23 mouse cellular contexts compared by ENCODE assay signal in genomic region chr11:79568197-79568911, GRCm38 (mm10). TPM values are rescaled to one million over a fixed set of nuclear protein-coding genes. Genes with fewer than 3 reads are reported as not detected.
A peak's percentile ranks its signal among the peaks of the same experiment; 100 is the strongest.
DNase-seq lines count a peak whose midpoint lies in the region; ATAC-seq and TF ChIP-seq lines count a peak whose summit lies in the region.
"Had no signal": no experiment of that assay in that cellular context is flagged by ENCODE, and none has a peak within 500 bp of the region (broad histone marks: within the 10 kb centered on the region; RNA-seq: fewer than 3 reads in every experiment).

No protein-coding gene starts in this region.

- no peak for TF ChIP-seq CTCF in liver, adult 2 months (IDR thresholded peaks at IDR 0.05; ENCODE audit: low read depth, low read length)
- no peak for TF ChIP-seq CTCF in liver, postnatal 0 days (IDR thresholded peaks at IDR 0.05; ENCODE audit: low read depth)
- TF ChIP-seq CTCF in stomach, postnatal 0 days (IDR thresholded peaks at IDR 0.05; ENCODE audit: low read depth), result no peak

- no peak overlapping the region for H3K27ac ChIP-seq in liver, adult 2 months (replicated peaks; ENCODE audit: insufficient read depth, low read depth, low read length)
- no peak overlapping the region for H3K27ac ChIP-seq in liver, embryonic 16.5 days (ENCODE audit: low read length)
- no peak overlapping the region for H3K27ac ChIP-seq in liver, embryonic 11.5 days (ENCODE audit: low read depth, low read length)
- no peak overlapping the region for H3K27ac ChIP-seq in liver, postnatal 0 days (ENCODE audit: low read depth)
- no peak overlapping the region for H3K27ac ChIP-seq in liver, embryonic 12.5 days
- no peak overlapping the region for H3K27ac ChIP-seq in stomach, postnatal 0 days (replicated peaks)

- no peaks in the 10 kb centered on the region for H3K27me3 ChIP-seq in liver, adult 2 months (ENCODE audit: control insufficient read depth, insufficient read depth, low read length)
- no peaks in the 10 kb centered on the region for H3K27me3 ChIP-seq in liver, embryonic 16.5 days (ENCODE audit: control insufficient read depth, insufficient read depth, low read depth, low read length)
- no peaks in the 10 kb centered on the region for H3K27me3 ChIP-seq in liver, embryonic 11.5 days (replicated peaks; ENCODE audit: control insufficient read depth, insufficient read depth, low read length)
- H3K27me3 ChIP-seq in liver, postnatal 0 days (ENCODE audit: insufficient read depth, low read length), result no peaks in the 10 kb centered on the region
- H3K27me3 ChIP-seq in liver, embryonic 12.5 days (replicated peaks), result no peaks in the 10 kb centered on the region
- H3K27me3 ChIP-seq in stomach, postnatal 0 days (ENCODE audit: control insufficient read depth, insufficient read depth, low read length), result no peaks in the 10 kb centered on the region
- H3K27me3 ChIP-seq: CH12.LX, Patski had no signal

- 34% methylated on average over 11 of the region's 11 CpGs for WGBS in liver, adult 2 months
- WGBS in liver, embryonic 16.5 days (ENCODE audit: insufficient replicate concordance), result 72% methylated on average over 11 of the region's 11 CpGs
- WGBS in liver, embryonic 11.5 days, result 90% methylated on average over 11 of the region's 11 CpGs
- 69% methylated on average over 11 of the region's 11 CpGs for WGBS in liver, postnatal 0 days (ENCODE audit: insufficient replicate concordance)
- WGBS in liver, embryonic 12.5 days (ENCODE audit: insufficient replicate concordance), result 83% methylated on average over 11 of the region's 11 CpGs
- 69% methylated on average over 11 of the region's 11 CpGs for WGBS in stomach, postnatal 0 days

- no peak overlapping the region for H3K4me3 ChIP-seq in liver, adult 2 months (ENCODE audit: insufficient read depth, low read depth, low read length)
- no peak overlapping the region for H3K4me3 ChIP-seq in liver, embryonic 16.5 days (ENCODE audit: low read depth, low read length)
- H3K4me3 ChIP-seq in liver, embryonic 11.5 days (ENCODE audit: low read depth, low read length), result no peak overlapping the region
- H3K4me3 ChIP-seq in liver, postnatal 0 days (ENCODE audit: low read depth, low read length), result no peak overlapping the region
- no peak overlapping the region for H3K4me3 ChIP-seq in liver, embryonic 12.5 days
- H3K4me3 ChIP-seq in stomach, postnatal 0 days (ENCODE audit: low read depth, low read length), result no peak overlapping the region

- DNase-seq in liver, adult 2 months (ENCODE audit: extremely low read depth, low read depth, low spot score), result peak; percentile 72
- no peak for DNase-seq in liver
- DNase-seq in liver, embryonic 11.5 days (ENCODE audit: low spot score), result no peak
- no peak for DNase-seq in liver, postnatal 0 days
- peak; percentile 11 for DNase-seq in stomach, postnatal 0 days (ENCODE audit: low spot score)
- DNase-seq in retina, embryonic 14.5 days (ENCODE audit: low spot score), result no peak
- DNase-seq: adrenal gland, adult 2 months; adrenal gland, adult 8-10 months; adrenal gland, postnatal 10 days; adrenal gland, postnatal 14 days; adrenal gland, postnatal 25 days; adrenal gland, postnatal 36 days; B cell, adult 2 months; cerebellum, adult 11 months; cerebellum, adult 11-12 months had no signal

- peaks cover 1% of the 10 kb centered on the region; the same call in 1 of the 2 replicates for H3K4me1 ChIP-seq in liver, adult 2 months (ENCODE audit: control insufficient read depth, insufficient read depth, low read length)
- no peaks in the 10 kb centered on the region for H3K4me1 ChIP-seq in liver, embryonic 16.5 days (ENCODE audit: control insufficient read depth, low read depth, low read length)
- H3K4me1 ChIP-seq in liver, embryonic 11.5 days (replicated peaks; ENCODE audit: control insufficient read depth, insufficient read depth, low read length), result no peaks in the 10 kb centered on the region
- H3K4me1 ChIP-seq in liver, postnatal 0 days (ENCODE audit: insufficient read depth), result 0 out of 2 replicates have a peak, but pooled peaks cover 2% of the 10 kb centered on the region
- no peaks in the 10 kb centered on the region for H3K4me1 ChIP-seq in liver, embryonic 12.5 days
- H3K4me1 ChIP-seq in stomach, postnatal 0 days (replicated peaks; ENCODE audit: control insufficient read depth, insufficient read depth), result no peaks in the 10 kb centered on the region

- no peaks in the 10 kb centered on the region for H3K9me3 ChIP-seq in liver, embryonic 16.5 days (replicated peaks; ENCODE audit: control insufficient read depth, low read length)
- no peaks in the 10 kb centered on the region for H3K9me3 ChIP-seq in liver, embryonic 11.5 days (ENCODE audit: control insufficient read depth, low read length)
- H3K9me3 ChIP-seq in liver, postnatal 0 days (ENCODE audit: low read length), result no peaks in the 10 kb centered on the region
- H3K9me3 ChIP-seq in liver, embryonic 12.5 days (replicated peaks), result no peaks in the 10 kb centered on the region
- no peaks in the 10 kb centered on the region for H3K9me3 ChIP-seq in stomach, postnatal 0 days (ENCODE audit: control insufficient read depth, low read length)
- H3K9me3 ChIP-seq: G1E had no signal

- no peak for TF ChIP-seq POLR2A in liver, adult 2 months (IDR thresholded peaks at IDR 0.05; ENCODE audit: extremely low read depth, insufficient read depth, low read length)

- H3K4me2 ChIP-seq in liver, embryonic 16.5 days (ENCODE audit: low read depth, low read length), result no peak overlapping the region
- no peak overlapping the region for H3K4me2 ChIP-seq in liver, embryonic 11.5 days
- H3K4me2 ChIP-seq in liver, postnatal 0 days (ENCODE audit: low read depth, low read length), result no peak overlapping the region
- no peak overlapping the region for H3K4me2 ChIP-seq in liver, embryonic 12.5 days
- no peak overlapping the region for H3K4me2 ChIP-seq in stomach, postnatal 0 days (replicated peaks; ENCODE audit: low read depth)

- no peak for TF ChIP-seq EP300 in liver, postnatal 0 days (IDR thresholded peaks at IDR 0.05; ENCODE audit: low read depth)
- no peak for TF ChIP-seq EP300 in stomach, postnatal 0 days (optimal IDR thresholded peaks at IDR 0.05)

- H3K9ac ChIP-seq in liver, adult 2 months (ENCODE audit: low read depth, low read length), result no peak overlapping the region
- no peak overlapping the region for H3K9ac ChIP-seq in liver, embryonic 16.5 days (ENCODE audit: low read depth, low read length)
- no peak overlapping the region for H3K9ac ChIP-seq in liver, embryonic 11.5 days (ENCODE audit: low read depth, low read length)
- H3K9ac ChIP-seq in liver, postnatal 0 days (replicated peaks), result no peak overlapping the region
- no peak overlapping the region for H3K9ac ChIP-seq in liver, embryonic 12.5 days
- no peak overlapping the region for H3K9ac ChIP-seq in stomach, postnatal 0 days (ENCODE audit: low read length)

- ATAC-seq in liver, embryonic 16.5 days (ENCODE audit: low read depth), result peak; percentile 58
- ATAC-seq in liver, embryonic 11.5 days (replicated peaks; ENCODE audit: low FRiP score), result no peak
- ATAC-seq in liver, postnatal 0 days, result peak; percentile 75
- no peak for ATAC-seq in liver, embryonic 12.5 days
- ATAC-seq in stomach, postnatal 0 days (ENCODE audit: low FRiP score, low TSS enrichment), result peak; percentile 56; the same call in 1 of the 2 replicates
- ATAC-seq: activated CD4-positive, CD25-positive, alpha-beta regulatory T cell, adult 4 months; CD4-positive, CD25-positive, alpha-beta regulatory T cell, adult 4 months; Patski had no signal

- H3K36me3 ChIP-seq in liver, adult 2 months (ENCODE audit: control insufficient read depth, insufficient read depth, low read length), result peaks cover 37% of the 10 kb centered on the region
- peaks cover 12% of the 10 kb centered on the region for H3K36me3 ChIP-seq in liver, embryonic 16.5 days (ENCODE audit: control insufficient read depth, insufficient read depth)
- peaks cover 17% of the 10 kb centered on the region for H3K36me3 ChIP-seq in liver, embryonic 11.5 days (ENCODE audit: control insufficient read depth, insufficient read depth, low read length)
- peaks cover 36% of the 10 kb centered on the region for H3K36me3 ChIP-seq in liver, postnatal 0 days (replicated peaks; ENCODE audit: insufficient read depth, low read length)
- peaks cover 61% of the 10 kb centered on the region for H3K36me3 ChIP-seq in liver, embryonic 12.5 days
- peaks cover 6% of the 10 kb centered on the region; the same call in 1 of the 2 replicates for H3K36me3 ChIP-seq in stomach, postnatal 0 days (ENCODE audit: control insufficient read depth, insufficient read depth, low read length)

- H3K79me2 ChIP-seq in liver, adult 2 months (ENCODE audit: control insufficient read depth, insufficient read depth, low read length), result no peaks in the 10 kb centered on the region

RNA-seq across cellular contexts. Expression of gene Rab11fip4, which starts 22.7 kb away (rescaled TPM):
- 3.1 and 6.2 TPM in 2 replicates for total RNA-seq in liver, adult 2 months (2014; rRNA removed)
- polyA plus RNA-seq in liver, adult 2 months (2012; rRNA removed), result 7.7 and 8.1 TPM in 2 replicates
- 1.1 and 1.3 TPM in 2 replicates for polyA plus RNA-seq in liver, embryonic 16.5 days (2015; fragmentation: Nextera tagmentation; extraction: Ambion mirVana)
- polyA plus RNA-seq in liver, embryonic 11.5 days (2014; fragmentation: Nextera tagmentation; extraction: Ambion mirVana), result 2.2 and 2.9 TPM in 2 replicates
- 1.1 and 1.2 TPM in 2 replicates for polyA plus RNA-seq in liver, postnatal 0 days (2015; fragmentation: Nextera tagmentation; extraction: Ambion mirVana)
- 1.1 and 1.5 TPM in 2 replicates for polyA plus RNA-seq in liver, embryonic 12.5 days (2016; fragmentation: Nextera tagmentation; extraction: Ambion mirVana)
- 0.98 and 1.7 TPM in 2 replicates for polyA plus RNA-seq in stomach, postnatal 0 days (2015; fragmentation: Nextera tagmentation; extraction: Ambion mirVana)
- polyA plus RNA-seq: G1E had no signal

RNA-seq across cellular contexts. Expression of gene Evi2a, which starts 37.9 kb away (rescaled TPM):
- 2.1 and 2.6 TPM in 2 replicates for total RNA-seq in liver, adult 2 months (2014; rRNA removed)
- polyA plus RNA-seq in liver, adult 2 months (2012; rRNA removed), result 0.72 and 1.5 TPM in 2 replicates
- polyA plus RNA-seq in liver, embryonic 16.5 days (2015; fragmentation: Nextera tagmentation; extraction: Ambion mirVana), result 5.5 and 5.7 TPM in 2 replicates
- polyA plus RNA-seq in liver, embryonic 11.5 days (2014; fragmentation: Nextera tagmentation; extraction: Ambion mirVana), result 5.7 and 5.9 TPM in 2 replicates
- 6.7 and 7.2 TPM in 2 replicates for polyA plus RNA-seq in liver, postnatal 0 days (2015; fragmentation: Nextera tagmentation; extraction: Ambion mirVana)
- polyA plus RNA-seq in liver, embryonic 12.5 days (2016; fragmentation: Nextera tagmentation; extraction: Ambion mirVana), result 3.4 and 4.2 TPM in 2 replicates
- 3.0 and 4.5 TPM in 2 replicates for polyA plus RNA-seq in stomach, postnatal 0 days (2015; fragmentation: Nextera tagmentation; extraction: Ambion mirVana)

RNA-seq across cellular contexts. Expression of gene Evi2, which starts 38.0 kb away (rescaled TPM):
- total RNA-seq in liver, adult 2 months (2014; rRNA removed), result 0.13 and 0.18 TPM in 2 replicates
- polyA plus RNA-seq in liver, adult 2 months (2012; rRNA removed), result 0.04 and 0.23 TPM in 2 replicates
- polyA plus RNA-seq in liver, embryonic 16.5 days (2015; fragmentation: Nextera tagmentation; extraction: Ambion mirVana), result 0.59 and 0.63 TPM in 2 replicates
- polyA plus RNA-seq in liver, embryonic 11.5 days (2014; fragmentation: Nextera tagmentation; extraction: Ambion mirVana), result 1.2 and 1.7 TPM in 2 replicates
- polyA plus RNA-seq in liver, postnatal 0 days (2015; fragmentation: Nextera tagmentation; extraction: Ambion mirVana), result 0.76 and 0.99 TPM in 2 replicates
- 0.66 and 0.77 TPM in 2 replicates for polyA plus RNA-seq in liver, embryonic 12.5 days (2016; fragmentation: Nextera tagmentation; extraction: Ambion mirVana)
- polyA plus RNA-seq in stomach, postnatal 0 days (2015; fragmentation: Nextera tagmentation; extraction: Ambion mirVana), result 0.05 and 0.28 TPM in 2 replicates
- total RNA-seq: adrenal gland, postnatal 14 days; adrenal gland, postnatal 25 days had no signal
- polyA plus RNA-seq: G1E, Patski had no signal

RNA-seq across cellular contexts. Expression of gene Evi2b, which starts 44.8 kb away (rescaled TPM):
- 0.54 and 0.65 TPM in 2 replicates for total RNA-seq in liver, adult 2 months (2014; rRNA removed)
- 1.1 and 2.6 TPM in 2 replicates for polyA plus RNA-seq in liver, adult 2 months (2012; rRNA removed)
- polyA plus RNA-seq in liver, embryonic 16.5 days (2015; fragmentation: Nextera tagmentation; extraction: Ambion mirVana), result 4.6 and 8.5 TPM in 2 replicates
- 12.7 and 14.4 TPM in 2 replicates for polyA plus RNA-seq in liver, embryonic 11.5 days (2014; fragmentation: Nextera tagmentation; extraction: Ambion mirVana)
- polyA plus RNA-seq in liver, postnatal 0 days (2015; fragmentation: Nextera tagmentation; extraction: Ambion mirVana), result 7.7 and 7.9 TPM in 2 replicates
- polyA plus RNA-seq in liver, embryonic 12.5 days (2016; fragmentation: Nextera tagmentation; extraction: Ambion mirVana), result 4.3 and 4.6 TPM in 2 replicates
- 0.27 and 0.53 TPM in 2 replicates for polyA plus RNA-seq in stomach, postnatal 0 days (2015; fragmentation: Nextera tagmentation; extraction: Ambion mirVana)
- total RNA-seq: ES-E14 had no signal

Comparison
In these comparisons a context has a peak if more than half of its experiments do, and no peak if none do; other contexts are left out.
1. DNase-seq: peak in liver, adult 2 months (single experiment) and stomach, postnatal 0 days (single experiment); none in liver (single experiment), liver, embryonic 11.5 days (single experiment), liver, postnatal 0 days (single experiment) and retina, embryonic 14.5 days (single experiment).
2. ATAC-seq: peak in liver, embryonic 16.5 days (single experiment), liver, postnatal 0 days (single experiment) and stomach, postnatal 0 days (single experiment); none in liver, embryonic 11.5 days (single experiment) and liver, embryonic 12.5 days (single experiment).